Mouse (Mus musculus) cerebellum, postnatal 36 days (tissue): ENCODE results near the gene Tbl1xr1.

Experiments used
- DNase-seq, 2 experiments: peaks; one replicate each; pipeline ENCODE4 v3.0.0; 2021 to 2022; ENCODE audit warnings: mixed read lengths in 2 of 2

Gene Tbl1xr1

DNA sequence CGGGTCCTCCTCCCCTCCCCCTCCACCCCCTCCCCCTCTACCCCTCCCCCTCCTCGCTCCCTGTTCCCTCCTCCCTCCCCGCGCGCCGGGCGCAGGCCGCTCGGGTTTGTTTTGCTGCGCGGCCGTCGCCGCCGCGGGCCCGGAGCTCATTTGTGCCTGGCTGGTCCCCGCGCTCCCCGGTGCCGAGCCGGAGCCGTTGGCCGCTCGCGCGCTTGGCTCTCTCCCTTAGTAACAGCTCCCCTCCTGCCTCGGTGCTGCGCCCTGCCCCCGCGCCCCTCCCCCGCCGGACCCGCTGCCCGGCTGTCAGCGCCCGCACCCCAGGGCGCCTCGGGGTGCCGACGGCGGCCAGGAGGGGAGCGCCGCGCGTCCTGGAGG is at the start of gene Tbl1xr1:
Gene Tbl1xr1, plus strand, starts transcription at position 92 of the 375 bp plus-strand sequence.
- peak; percentile 96 to 98 for DNase-seq

DNA sequence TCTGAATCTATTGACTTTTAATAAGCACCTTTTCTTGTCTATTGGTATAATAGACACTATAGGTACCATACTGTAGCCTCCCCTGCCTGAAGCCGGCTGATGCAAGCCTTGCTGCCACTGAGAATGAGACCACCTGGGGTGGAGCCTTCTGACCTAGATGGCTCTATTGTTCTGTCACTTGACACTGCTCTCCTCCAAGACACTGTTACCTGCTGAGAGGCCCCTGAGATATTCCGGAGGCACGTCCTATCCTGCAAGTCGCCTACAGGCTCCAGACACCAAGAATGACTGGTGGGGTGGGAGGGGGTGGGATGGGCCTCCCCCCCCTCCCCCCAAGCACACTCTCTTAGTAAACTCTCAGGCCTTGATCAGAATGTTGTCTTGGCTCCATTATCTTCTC is 38.4 kb upstream of the Tbl1xr1 start:
- no peak for DNase-seq

DNA sequence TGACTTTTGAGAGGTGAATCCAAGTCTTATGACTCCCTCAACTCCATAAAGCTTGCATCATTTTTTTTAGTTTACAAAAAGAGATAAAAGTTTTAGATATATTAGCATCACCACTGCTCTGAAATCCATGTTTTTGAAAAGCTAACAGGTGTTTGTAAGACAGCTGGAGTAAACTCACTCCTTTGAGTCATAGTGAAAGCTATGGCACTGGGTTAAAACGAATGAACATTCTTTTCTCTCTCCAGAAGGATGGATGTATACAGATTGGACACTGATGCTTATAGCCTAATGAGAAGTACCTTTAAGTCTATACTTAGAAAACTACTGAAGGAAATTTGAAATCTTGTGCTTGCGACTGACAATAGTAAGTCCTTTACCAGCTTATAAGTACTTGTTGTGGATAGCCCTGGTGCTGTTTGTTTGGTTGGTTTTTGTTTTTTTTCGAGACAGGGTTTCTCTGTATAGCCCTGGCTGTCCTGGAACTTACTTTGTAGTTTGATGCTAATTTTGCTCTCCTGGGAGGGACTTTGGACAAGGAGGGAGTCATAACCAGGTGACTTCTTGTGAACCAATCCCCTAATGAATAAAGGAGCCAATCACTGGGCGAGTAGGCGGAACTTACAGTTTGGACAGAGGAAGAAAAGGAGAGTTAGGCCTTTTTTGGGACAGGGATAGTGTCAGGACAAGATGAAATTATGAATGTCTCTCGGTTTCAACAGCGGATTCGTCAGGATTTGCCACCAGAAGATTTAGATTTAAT is 37.2 kb upstream of the Tbl1xr1 start:
- DNase-seq: no peak

DNA sequence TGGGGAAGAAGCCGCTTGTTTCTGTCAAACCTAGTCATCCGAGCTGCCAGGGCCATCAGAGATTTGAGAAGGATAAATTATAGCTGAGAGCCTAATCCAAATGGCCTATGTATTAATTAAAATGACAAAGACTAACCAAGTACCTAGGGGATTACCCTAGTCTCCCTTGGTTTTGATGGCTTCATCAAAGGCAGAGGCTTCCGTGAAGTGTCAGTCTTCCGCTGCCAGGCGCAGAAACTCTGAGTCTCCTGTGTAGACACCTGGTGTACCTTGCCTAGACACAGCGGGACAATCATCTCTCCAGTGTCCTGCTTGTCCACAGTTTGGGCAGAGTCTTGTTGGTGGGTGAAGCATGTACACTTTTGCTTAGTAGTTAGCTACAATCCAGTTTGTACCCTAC is 35.8 kb upstream of the Tbl1xr1 start:
- no peak for DNase-seq

DNA sequence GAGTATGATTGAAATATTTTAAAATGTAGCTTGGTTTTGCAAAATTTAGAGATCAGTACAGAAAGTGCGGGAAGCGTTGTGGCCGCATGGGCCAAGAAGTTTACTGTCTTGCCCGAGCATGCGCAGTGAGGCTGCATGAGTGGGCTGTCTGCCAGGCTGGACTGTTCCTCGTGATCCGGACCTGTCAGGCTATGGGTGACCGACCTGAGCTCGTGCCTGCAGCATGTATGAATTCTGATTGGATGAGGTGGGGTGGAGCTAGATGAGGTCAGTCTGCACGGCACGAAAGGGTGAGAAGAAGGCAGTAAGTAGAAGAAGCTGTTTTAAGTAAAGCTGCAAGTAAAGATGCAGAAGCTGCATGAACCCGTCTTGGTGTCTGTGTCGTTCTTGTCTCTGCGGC is 29.2 kb upstream of the Tbl1xr1 start:
- peak; percentile 5 to 8 for DNase-seq

DNA sequence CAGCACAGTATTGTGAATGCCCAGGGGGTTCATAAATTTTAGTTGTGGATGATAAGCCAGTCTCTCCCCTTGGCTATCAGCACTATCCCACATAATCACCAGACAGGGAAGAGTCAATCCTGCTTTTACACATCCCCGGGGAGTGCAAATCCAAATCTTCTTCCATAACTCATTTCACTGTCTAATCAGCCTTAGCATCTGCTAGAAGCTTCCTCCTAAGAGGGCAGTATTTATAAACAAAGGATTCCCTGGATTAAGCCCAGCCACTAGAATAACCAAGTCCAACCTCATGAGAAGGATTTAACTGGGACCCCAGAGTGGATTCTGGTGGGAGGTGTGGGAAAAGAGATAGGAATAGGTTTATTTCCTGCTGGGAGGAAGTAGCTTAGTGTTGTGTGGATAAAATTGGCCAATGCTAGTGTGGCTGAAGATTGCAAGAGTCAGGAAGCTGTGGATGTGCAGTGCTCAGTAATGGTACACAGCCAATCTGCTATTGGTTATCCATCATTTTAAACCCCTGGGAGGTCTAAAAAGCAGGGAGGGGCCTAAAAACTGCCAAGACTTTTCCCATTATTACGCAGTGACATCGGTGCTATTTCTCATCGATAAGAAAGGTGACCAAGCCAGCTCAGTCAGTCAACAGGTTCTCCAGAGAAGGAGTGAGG is 19.7 kb upstream of the Tbl1xr1 start:
- DNase-seq: no peak

DNA sequence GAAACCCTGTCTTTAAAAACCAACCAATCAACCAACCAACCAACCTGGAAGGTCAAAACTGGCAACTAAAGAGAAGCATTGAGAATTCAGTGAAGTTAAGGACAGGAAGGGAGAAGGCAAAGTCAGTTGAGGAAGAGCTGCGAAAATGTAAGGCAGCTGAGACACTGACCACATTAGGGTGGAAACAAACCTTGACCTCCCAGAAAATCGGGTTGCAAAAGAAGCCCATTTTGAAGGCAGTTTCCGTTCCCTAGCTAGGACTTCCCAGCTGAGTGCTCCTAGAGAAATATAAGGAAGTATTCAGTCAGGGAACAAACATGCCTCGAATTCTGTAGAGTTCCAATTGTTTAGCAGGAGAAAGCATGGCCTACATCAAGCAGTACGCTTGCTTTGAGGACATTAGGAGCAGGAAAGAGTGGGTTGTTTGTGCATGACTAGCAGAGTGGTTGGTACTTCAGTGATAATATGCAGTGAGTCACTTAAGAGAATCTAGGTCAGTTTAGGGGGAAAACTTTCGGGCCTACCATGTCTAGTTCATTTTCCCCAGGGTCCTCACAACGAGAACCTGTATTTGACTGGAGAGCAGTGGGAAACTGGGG is 18.1 kb upstream of the Tbl1xr1 start:
- no peak for DNase-seq

DNA sequence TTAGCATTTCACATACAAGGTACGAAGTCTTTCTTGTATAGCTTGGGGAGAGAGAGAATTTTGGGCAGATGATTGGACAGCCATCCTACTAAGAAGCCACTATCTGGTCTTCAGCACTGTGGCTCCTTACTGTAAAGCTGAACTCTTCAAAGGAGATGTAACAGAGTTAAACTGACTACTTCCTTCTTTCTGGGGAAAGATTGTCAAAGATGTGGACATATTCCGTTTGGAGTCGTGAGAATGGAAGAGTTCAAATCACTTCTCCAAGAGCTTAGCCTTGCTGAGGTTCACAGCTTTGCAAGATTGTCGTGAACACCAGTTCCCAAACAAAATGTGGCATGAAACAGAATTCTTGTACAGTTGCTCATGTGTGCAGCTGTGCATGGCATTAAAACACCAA is 15.3 kb upstream of the Tbl1xr1 start:
- no peak for DNase-seq

DNA sequence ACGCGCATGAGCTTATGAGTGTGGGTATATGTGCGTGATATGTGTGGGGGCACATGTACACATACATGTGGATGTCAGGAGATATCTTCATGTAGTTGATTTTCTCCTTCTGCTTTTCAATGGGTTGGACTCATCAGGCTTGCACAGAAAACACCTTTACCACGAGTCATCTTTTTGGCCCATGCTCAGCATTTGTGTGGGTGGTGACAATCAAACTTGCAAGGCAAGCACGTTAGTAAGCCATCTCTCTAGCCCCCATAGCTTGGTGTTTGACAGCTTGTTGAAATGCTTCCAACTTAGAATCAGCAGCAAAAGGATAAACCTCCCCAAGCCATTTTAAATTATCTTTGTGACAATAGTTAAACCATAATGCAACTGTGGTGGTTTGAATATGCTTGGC is 7.8 kb upstream of the Tbl1xr1 start:
- no peak for DNase-seq

DNA sequence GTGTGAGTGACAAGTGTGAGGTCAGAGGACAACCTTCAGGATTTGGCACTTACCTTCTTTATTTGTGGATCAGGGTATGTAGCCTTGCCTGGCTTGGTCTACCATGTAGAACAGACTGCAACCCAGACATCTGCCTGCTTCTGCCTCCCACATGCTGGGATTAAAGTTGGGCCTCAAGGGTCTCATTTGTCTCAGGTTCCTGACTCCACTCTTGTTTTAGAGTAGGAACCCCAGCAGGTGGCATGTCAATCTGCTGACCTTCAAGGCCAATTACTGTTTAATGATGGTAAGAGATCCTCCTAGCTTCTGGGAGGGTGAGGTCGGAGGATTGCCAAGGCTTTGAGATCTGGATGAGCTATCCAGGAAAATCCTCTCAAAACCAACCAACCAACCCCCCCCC is 2.5 kb upstream of the Tbl1xr1 start:
- DNase-seq: no peak

DNA sequence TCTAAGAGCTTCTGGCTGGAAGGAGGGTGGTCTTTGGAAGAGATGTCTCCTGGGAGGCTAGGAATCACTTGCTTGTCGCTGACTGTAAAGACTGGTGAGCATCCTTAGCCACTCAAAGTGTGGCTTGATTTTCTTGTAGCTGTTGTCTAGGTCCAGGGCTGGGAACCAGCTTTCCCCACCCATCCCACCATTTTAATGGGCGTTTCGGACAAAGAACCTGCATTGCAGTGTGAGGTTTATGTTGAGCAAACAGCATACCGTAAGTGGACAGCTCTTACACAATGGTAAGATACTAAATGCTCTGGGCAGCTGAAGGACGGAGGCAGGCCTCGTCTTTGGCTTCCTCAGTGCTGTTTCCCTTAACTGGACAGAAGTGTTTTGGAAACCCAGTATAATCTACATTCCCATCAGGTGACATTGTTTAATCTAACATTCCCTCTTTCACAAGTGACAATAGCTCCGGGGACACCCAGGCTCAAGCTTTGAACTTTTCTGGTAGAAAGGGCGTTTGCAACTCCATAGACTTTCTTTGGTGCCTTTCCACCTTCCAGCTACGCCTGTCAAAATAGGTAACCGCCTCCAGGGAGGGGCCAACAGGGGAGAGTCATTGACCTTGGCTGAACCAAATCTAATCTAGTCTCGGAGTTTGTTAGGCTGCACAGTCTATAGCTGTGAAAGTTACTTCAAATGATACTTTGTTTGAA is 1.7 kb upstream of the Tbl1xr1 start:
- DNase-seq: no peak

DNA sequence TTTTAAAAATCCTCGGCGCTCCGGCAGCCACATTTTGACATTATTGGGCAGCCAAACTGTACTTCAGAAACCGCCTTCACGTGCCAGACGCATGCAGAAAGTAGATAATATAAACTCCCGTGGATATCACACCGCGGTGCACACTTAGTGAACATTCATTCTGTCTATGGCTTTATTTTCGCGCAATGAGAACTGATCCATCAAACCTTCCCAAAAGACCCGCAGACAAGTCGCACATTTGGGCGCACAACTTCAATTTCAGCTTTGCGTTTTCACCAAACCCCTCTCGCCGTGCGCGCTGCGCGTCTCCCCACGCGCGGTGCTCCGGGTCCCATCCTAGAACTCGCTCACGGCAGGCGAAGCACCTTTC is 950 bp upstream of the Tbl1xr1 start:
- DNase-seq: no peak

DNA sequence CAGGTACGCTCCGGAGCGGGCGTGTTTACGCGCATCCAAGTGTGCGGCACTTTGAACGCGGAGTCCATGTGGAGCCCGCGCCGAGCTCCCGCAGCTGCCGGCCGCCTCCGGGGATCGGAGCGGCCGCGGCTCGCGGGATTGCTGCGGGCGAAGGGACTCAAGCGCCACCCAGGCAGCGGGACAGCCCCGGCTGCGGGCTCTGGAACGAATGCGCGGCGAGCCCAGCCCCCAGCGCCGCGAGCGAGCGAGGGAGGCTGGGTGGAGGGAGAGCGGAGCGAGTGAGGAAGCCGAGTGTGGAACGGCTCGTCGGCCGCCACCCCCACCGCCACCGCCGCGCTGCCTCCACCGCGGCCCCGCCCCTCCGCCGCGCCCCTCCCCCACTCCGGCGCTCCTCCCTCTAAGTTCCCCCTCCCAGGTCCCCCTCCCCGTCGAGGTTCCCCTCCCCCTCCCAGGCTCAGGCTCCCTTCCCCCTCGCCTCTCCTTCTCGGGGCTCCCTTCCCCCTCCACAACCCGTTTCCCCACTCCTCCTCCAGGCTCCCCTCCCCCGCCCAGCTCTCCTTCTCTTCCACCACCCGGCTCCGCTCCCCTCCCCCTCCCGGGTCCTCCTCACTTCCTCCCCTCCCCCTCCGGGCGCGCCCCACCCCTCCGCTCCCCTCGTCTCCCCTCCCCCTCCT is 428 bp upstream of the Tbl1xr1 start:
- peak; percentile 79 to 84 for DNase-seq

DNA sequence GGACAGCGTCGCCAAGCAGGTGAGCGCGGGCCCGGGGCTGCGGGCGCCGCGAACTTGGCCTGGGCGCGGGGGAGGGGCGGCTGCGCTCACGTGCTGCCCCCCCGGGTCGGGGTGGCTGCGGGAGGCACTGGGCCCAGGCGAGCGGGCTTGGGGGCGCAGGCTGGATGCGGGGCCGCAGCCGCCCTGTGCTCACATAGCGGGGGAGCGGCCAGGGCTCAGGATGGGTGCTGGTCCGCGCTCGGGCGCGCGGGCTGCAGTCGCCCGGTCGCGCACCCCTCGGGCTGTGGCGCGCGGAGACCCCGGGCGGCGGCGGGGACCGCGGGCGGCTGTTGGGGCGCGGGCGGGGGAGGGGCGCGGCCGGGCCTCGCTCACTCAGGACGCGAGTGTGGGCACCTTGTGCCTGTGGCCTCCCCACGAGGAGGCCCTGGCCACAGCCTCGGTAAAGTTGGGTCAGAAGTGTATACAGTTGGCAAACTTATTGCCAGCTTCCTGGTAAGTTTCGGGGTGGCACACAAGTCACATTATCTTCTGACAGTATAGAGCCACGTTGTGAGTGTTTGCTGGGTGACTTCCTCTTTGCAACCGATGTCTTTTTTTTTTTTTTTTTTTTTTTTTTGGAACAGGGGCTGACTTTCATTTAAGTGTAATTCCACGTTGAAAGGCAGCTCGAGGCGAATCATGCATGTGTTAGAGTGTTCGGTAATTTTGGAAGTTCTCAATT is 644 bp downstream of the Tbl1xr1 start:
- DNase-seq: peak in 1 of 2 experiments; percentile 58

DNA sequence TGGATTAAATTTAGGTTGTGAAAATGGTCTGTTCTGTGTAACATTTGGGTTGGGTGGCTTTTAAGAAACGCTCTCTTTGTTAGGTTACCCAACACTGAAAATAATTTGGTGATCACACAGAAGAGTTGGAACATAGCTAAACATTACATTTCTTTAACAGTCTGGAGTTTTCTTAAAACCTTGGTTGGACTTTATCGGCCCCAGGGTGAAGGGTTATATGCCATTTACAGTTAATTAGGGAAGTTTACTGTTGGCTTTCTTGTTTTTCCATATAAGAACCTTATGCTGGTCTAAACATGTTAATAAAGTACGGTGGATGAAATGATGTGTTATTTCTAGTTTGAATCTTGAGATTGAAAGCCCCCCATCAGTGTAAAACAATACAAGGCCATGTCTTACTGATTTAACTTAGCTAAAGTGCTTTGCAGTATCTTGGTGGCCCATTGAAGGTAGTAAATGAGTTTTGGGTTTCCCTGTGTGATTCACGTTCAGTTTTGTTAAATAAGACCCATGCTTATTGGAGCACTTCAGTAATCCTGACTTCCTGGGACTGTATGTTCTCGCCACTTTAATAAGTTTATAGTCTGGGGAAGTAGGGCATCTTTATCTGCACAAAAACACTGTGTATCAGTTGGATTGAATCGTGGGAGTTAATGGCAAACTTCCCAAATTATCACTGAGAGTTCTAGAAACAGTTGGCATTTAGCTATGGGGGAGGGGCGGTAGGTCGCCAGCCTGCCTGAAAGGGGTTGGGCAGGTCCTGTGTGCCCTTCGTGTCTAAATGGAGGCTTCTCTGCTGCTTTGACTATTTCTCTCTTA is 1.4 kb downstream of the Tbl1xr1 start:
- DNase-seq: peak; percentile 37 to 43

DNA sequence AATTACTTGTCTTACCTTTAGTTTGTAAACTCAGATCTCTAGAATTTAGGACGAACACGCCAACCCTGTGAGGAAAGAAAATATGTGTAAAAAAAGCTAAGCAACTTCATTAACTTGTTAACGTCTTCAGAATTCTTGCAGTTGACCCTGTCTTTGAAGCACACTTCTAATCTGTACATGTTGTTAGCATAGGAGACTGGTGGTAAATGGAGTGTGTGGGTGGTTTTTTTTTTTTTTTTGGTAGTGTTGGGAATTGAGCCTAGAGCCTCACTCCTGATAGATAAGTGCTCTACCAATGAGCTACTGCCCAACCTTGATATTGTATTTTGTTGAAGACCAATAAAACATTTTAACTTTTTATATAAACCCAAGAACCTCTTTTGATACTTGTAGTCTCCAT is 2.1 kb downstream of the Tbl1xr1 start:
- no peak for DNase-seq

DNA sequence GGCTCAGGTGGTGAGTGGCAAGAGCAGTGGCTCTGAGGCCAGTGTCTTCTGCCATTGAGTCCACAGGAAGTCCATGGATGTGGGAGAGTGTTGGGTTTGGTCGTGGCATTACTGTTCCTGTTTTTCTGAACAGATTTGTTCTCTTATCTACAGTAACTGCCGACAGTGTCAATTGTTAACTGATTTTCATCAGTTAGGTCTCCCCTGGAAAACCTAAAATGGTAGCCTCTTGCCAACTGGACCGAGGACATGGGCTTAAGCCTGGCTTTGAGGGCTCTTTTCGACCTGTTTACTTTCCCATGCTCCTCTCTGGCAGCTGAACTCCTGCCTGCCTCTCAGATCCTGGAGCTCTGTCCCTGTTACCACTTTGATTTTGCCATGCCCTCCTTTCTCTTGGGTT is 5.4 kb downstream of the Tbl1xr1 start:
- no peak for DNase-seq

DNA sequence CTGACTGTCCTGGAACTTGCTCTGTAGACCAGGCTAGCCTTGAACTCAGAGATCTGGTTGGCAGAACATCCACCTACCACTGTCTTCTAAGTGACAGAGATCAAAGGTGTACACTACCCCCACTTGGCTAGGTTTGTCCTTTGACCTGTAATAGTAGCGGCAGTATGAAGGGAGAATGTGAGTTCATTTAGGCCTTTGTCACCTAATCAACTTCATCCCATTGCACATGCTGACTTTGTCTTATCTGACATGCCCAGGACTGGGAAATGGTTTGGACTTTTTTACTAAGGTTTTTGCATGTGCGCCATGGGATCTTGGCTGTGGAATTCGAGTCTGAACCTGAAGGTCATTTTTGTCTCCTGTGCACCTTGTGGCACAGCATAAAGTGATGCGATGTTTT is 6.4 kb downstream of the Tbl1xr1 start:
- no peak for DNase-seq

DNA sequence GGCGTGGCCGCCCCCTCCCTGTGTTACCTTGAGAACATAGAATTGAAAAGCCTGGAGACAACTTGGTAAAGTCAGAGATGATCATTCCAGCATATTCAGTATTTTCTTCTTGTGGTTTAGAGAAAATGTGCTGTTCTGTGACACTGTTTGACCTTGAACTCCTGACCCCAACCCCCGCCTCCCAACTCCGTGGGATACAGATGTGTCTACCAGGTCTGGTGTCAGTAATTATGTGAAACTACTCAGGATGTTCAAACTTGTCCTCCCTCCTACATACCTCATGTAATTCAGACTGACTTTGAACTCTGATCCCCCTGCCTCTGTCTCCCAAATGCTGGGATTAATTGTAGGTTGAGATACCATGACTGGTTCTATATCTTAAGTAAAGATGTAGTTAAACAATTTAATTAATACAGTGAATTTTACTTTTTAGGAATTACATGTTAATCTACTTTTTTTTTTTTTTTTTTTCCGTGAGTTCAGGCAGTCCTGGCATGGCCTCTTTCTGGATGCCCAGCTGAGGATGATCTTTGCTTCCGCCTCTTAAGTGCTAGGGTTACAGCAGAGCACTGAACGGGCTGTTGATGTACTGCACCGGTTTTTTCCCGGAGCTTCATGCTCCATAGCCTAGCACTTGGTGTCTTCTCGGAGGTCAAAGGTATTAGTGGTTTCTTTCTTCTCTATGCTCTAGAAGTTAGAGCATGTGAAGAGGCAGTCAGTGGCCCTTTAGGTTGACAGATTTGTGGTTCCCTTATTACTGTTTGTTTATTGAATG is 8.0 kb downstream of the Tbl1xr1 start:
- no peak for DNase-seq

DNA sequence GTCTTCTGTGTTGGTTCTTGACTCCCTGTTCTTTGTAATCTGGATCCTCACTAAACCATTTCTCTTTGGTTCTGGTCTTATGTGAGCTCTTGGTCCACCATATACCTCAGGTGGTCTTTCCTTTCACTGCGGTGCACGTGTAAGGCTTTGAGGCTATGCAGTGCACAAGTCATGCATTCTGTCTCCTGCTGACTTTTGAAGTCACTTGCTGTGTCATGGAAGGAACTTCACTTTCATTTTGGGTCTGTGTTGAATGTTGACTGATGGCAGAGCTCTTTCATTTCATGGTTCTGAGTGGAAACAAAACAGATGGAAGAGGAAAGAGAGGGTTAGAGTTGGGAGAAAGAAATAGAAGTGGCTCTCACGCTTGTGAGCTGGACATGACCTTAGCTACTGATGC is 13.4 kb downstream of the Tbl1xr1 start:
- DNase-seq: no peak
